24 mouse cellular contexts compared by ENCODE assay signal in the genomic region with DNA sequence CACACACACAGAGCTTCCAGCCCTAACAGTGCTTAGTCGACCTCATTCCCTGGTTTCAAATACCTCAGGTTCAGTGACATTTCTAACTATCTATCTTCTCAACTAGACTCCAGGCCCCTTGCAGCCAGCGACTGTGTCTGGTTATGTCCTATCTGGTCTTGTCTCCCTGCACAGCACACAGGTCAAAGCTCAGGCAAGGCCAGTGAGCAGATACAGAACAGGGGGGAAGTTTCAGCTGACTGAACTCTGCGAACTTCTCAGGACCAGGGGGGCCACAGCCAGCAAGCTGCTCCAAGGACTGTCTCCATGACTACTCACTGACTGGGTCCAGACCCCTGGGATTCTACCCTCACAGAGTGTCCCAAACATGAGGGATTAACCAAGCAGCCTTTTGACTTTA. TPM values are rescaled to one million over a fixed set of nuclear protein-coding genes. Genes with fewer than 3 reads are reported as not detected.
DNase-seq lines count a peak whose midpoint lies in the region; ATAC-seq and TF ChIP-seq lines count a peak whose summit lies in the region.
"Had no signal": no experiment of that assay in that cellular context is flagged by ENCODE, and none has a peak within 500 bp of the region (broad histone marks: within the 10 kb centered on the region; RNA-seq: fewer than 3 reads in every experiment).

No protein-coding gene starts in this region.

- H3K36me3 ChIP-seq in heart, postnatal 0 days (replicated peaks; ENCODE audit: control insufficient read depth, insufficient read depth, low read length) = no peaks in the 10 kb centered on the region
- H3K36me3 ChIP-seq in intestine, embryonic 16.5 days (ENCODE audit: control insufficient read depth, insufficient read depth, low read length) = no peaks in the 10 kb centered on the region
- no peaks in the 10 kb centered on the region for H3K36me3 ChIP-seq in liver, postnatal 0 days (replicated peaks; ENCODE audit: insufficient read depth, low read length)
- H3K36me3 ChIP-seq: forebrain, embryonic 10.5 days; heart, embryonic 12.5 days; midbrain, embryonic 15.5 days; neural tube, embryonic 15.5 days had no signal

- H3K27ac ChIP-seq in heart, postnatal 0 days (ENCODE audit: low read depth) = no peak overlapping the region
- peak overlapping the region; percentile 70 for H3K27ac ChIP-seq in intestine, embryonic 16.5 days (ENCODE audit: low read length)
- no peak overlapping the region for H3K27ac ChIP-seq in liver, postnatal 0 days (ENCODE audit: low read depth)
- H3K27ac ChIP-seq: forebrain, embryonic 10.5 days; left cerebral cortex, adult 2 months; midbrain, embryonic 15.5 days; neural tube, embryonic 15.5 days; stomach, postnatal 0 days had no signal

- H3K27me3 ChIP-seq in heart, postnatal 0 days (ENCODE audit: control insufficient read depth, insufficient read depth, low read length) = no peaks in the 10 kb centered on the region
- no peaks in the 10 kb centered on the region for H3K27me3 ChIP-seq in intestine, embryonic 16.5 days (replicated peaks; ENCODE audit: control insufficient read depth, insufficient read depth, low read length)
- H3K27me3 ChIP-seq in liver, postnatal 0 days (ENCODE audit: insufficient read depth, low read length) = no peaks in the 10 kb centered on the region
- H3K27me3 ChIP-seq: CH12.LX; heart, embryonic 12.5 days; midbrain, embryonic 15.5 days; neural tube, embryonic 15.5 days had no signal

- 25% methylated on average over 3 of the region's 3 CpGs for WGBS in heart, postnatal 0 days
- WGBS in intestine, embryonic 16.5 days = 25% methylated on average over 3 of the region's 3 CpGs
- 33% methylated on average over 3 of the region's 3 CpGs for WGBS in liver, postnatal 0 days (ENCODE audit: insufficient replicate concordance)

- H3K4me3 ChIP-seq in heart, postnatal 0 days (ENCODE audit: low read depth, low read length) = no peak overlapping the region
- H3K4me3 ChIP-seq in intestine, embryonic 16.5 days (ENCODE audit: low read length) = no peak overlapping the region
- no peak overlapping the region for H3K4me3 ChIP-seq in liver, postnatal 0 days (ENCODE audit: low read depth, low read length)
- H3K4me3 ChIP-seq: forebrain, embryonic 10.5 days; heart, embryonic 12.5 days; left cerebral cortex, adult 2 months; midbrain, embryonic 15.5 days; neural tube, embryonic 15.5 days had no signal

- ATAC-seq in heart, postnatal 0 days (ENCODE audit: insufficient read depth, low read depth) = 0 out of 2 replicates have a peak, but pooled peaks have one; percentile 4
- peak; percentile 70 for ATAC-seq in intestine, embryonic 16.5 days
- peak; percentile 58; the same call in 1 of the 2 replicates for ATAC-seq in liver, postnatal 0 days
- ATAC-seq: forebrain, postnatal 0 days; hindbrain, embryonic 16.5 days; midbrain, embryonic 15.5 days had no signal

- H3K4me1 ChIP-seq in heart, postnatal 0 days (ENCODE audit: control insufficient read depth, insufficient read depth) = 0 out of 2 replicates have a peak, but pooled peaks cover 4% of the 10 kb centered on the region
- H3K4me1 ChIP-seq in intestine, embryonic 16.5 days (ENCODE audit: control insufficient read depth, insufficient read depth, low read length) = peaks cover 12% of the 10 kb centered on the region
- H3K4me1 ChIP-seq in liver, postnatal 0 days (ENCODE audit: insufficient read depth) = peaks cover 9% of the 10 kb centered on the region
- H3K4me1 ChIP-seq: midbrain, embryonic 15.5 days; neural tube, embryonic 15.5 days had no signal

- no peak for TF ChIP-seq CTCF in heart, postnatal 0 days (IDR thresholded peaks at IDR 0.05; ENCODE audit: low read depth)
- TF ChIP-seq CTCF in liver, postnatal 0 days (IDR thresholded peaks at IDR 0.05; ENCODE audit: low read depth) = no peak; the same call in 1 of the 2 replicates

- no peaks in the 10 kb centered on the region for H3K9me3 ChIP-seq in heart, postnatal 0 days (replicated peaks; ENCODE audit: control insufficient read depth, low read length)
- no peaks in the 10 kb centered on the region for H3K9me3 ChIP-seq in intestine, embryonic 16.5 days (ENCODE audit: control insufficient read depth, low read length)
- no peaks in the 10 kb centered on the region for H3K9me3 ChIP-seq in liver, postnatal 0 days (ENCODE audit: low read length)
- H3K9me3 ChIP-seq: forebrain, embryonic 10.5 days; heart, embryonic 12.5 days; midbrain, embryonic 15.5 days; neural tube, embryonic 15.5 days had no signal

- H3K4me2 ChIP-seq in heart, postnatal 0 days (ENCODE audit: low read depth, low read length) = no peak overlapping the region
- no peak overlapping the region for H3K4me2 ChIP-seq in intestine, embryonic 16.5 days (ENCODE audit: low read depth, low read length)
- no peak overlapping the region for H3K4me2 ChIP-seq in liver, postnatal 0 days (ENCODE audit: low read depth, low read length)
- H3K4me2 ChIP-seq: heart, embryonic 12.5 days; midbrain, embryonic 15.5 days; neural tube, embryonic 15.5 days had no signal

- DNase-seq in heart, postnatal 0 days (ENCODE audit: low spot score) = no peak
- DNase-seq in heart, adult 8-10 months (ENCODE audit: low spot score) = no peak
- peak; percentile 31 to 41 for DNase-seq in kidney, postnatal 36 days
- no peak for DNase-seq in kidney, adult 8-10 months
- DNase-seq in liver, postnatal 0 days = no peak
- DNase-seq in retina, embryonic 14.5 days (ENCODE audit: low spot score) = no peak
- no peak for DNase-seq in right cerebral cortex, adult 18-20 months
- DNase-seq: adrenal gland, postnatal 25 days; cerebellum, adult 11-12 months; forebrain, postnatal 0 days; gastrocnemius, postnatal 36 days; heart, postnatal 36 days; layer of hippocampus, adult 9-11 months; left cerebral cortex, postnatal 4 days; lung, postnatal 10 days had no signal

- no peak for TF ChIP-seq EP300 in heart, postnatal 0 days (IDR thresholded peaks at IDR 0.05; ENCODE audit: low read depth)
- TF ChIP-seq EP300 in liver, postnatal 0 days (IDR thresholded peaks at IDR 0.05; ENCODE audit: low read depth) = no peak

- no peak overlapping the region for H3K9ac ChIP-seq in heart, postnatal 0 days (replicated peaks; ENCODE audit: low read depth, low read length)
- no peak overlapping the region for H3K9ac ChIP-seq in intestine, embryonic 16.5 days (ENCODE audit: low read depth, low read length)
- H3K9ac ChIP-seq in liver, postnatal 0 days (replicated peaks) = no peak overlapping the region
- H3K9ac ChIP-seq: forebrain, postnatal 0 days; heart, embryonic 12.5 days; midbrain, embryonic 15.5 days; neural tube, embryonic 15.5 days had no signal

RNA-seq across cellular contexts. Expression of a gene that starts 35.1 kb away (rescaled TPM):
- 32.1 and 44.3 TPM in 2 replicates for total RNA-seq in heart, postnatal 0 days (2014; rRNA removed; ENCODE audit: low replicate concordance)
- 31.2 and 34.8 TPM in 2 replicates for polyA plus RNA-seq in heart, postnatal 0 days (2015; fragmentation: Nextera tagmentation; extraction: Ambion mirVana)
- 10 to 100 TPM; 38.7 to 49.2 (median 46.0) TPM for total RNA-seq in heart, adult 8-10 months (2022)
- polyA plus RNA-seq in intestine, embryonic 16.5 days (2015; fragmentation: Nextera tagmentation; extraction: Ambion mirVana) = 10.3 and 12.9 TPM in 2 replicates
- 24.4 and 24.5 TPM in 2 replicates for polyA plus RNA-seq in liver, postnatal 0 days (2015; fragmentation: Nextera tagmentation; extraction: Ambion mirVana)

Comparison
In these comparisons a context has a peak if more than half of its experiments do, and no peak if none do; other contexts are left out.
1. DNase-seq: peak in kidney, postnatal 36 days (2 of 2); none in heart, postnatal 0 days (single experiment), heart, adult 8-10 months (single experiment), kidney, adult 8-10 months (0 of 2), liver, postnatal 0 days (single experiment), retina, embryonic 14.5 days (single experiment) and right cerebral cortex, adult 18-20 months (single experiment).
2. ATAC-seq: peak in every context shown above with its lines; median percentile 70 in intestine, embryonic 16.5 days; 58 in liver, postnatal 0 days; 4 in heart, postnatal 0 days.